Mouse (Mus musculus) adipocyte (in vitro differentiated cells): ENCODE data around the gene Lcp1.

ENCODE experiments used
- DNase-seq: peaks from one replicate; pipeline ENCODE4 v3.0.0-alpha.2; 2016; ENCODE audit warnings: low spot score

Gene Lcp1

DNA sequence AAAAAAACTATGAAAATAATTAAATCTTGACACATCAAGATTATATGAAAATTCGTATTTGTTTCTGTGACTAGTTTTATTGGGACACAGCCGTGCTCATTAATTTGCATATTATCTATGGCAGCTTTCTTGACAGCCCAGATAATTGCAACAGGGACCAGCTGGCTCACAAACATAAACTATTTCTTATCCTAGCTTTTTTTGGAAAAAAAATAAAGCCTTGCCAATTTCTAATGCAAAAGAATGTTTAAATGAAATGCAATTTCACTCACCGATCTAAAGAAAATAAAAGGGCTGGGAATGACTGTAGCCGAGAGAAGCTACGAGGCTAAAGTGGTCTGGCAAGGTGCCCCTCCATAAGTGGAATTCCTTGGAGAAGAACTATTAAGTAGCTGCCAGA lies 149.5 kb downstream of the Lcp1 start:
- DNase-seq = no peak
